Mouse (Mus musculus) forebrain, embryonic 16.5 days (tissue): ENCODE data around the gene Gria1. TPM values are rescaled to one million over a fixed set of nuclear protein-coding genes. Genes with fewer than 3 reads are reported as not detected.

Source experiments
- ATAC-seq: fragments of 200-750 bp; cut with Nextera tagmentation; 2 replicates; pipeline ENCODE4 v1.8.0; 2017; ENCODE audit warnings: mild to moderate bottlenecking, moderate library complexity
- H3K27ac ChIP-seq: fragments of 300-500 bp; sonication (generic); 2 replicates; pipeline ENCODE4 v1.5.1; 2014; ENCODE audit warnings: low read length, control low read depth
- H3K27me3 ChIP-seq: fragments of 300-500 bp; sonication (generic); replicated peaks from 2 replicates; pipeline ENCODE4 v1.6.1; 2014; ENCODE audit warnings: low read length; ENCODE audit not compliant: control insufficient read depth, insufficient read depth
- H3K36me3 ChIP-seq: fragments of 300-500 bp; sonication (generic); 2 replicates; pipeline ENCODE4 v1.6.1; 2014; ENCODE audit not compliant: control insufficient read depth, insufficient read depth
- H3K4me1 ChIP-seq: fragments of 300-500 bp; sonication (generic); replicated peaks from 2 replicates; pipeline ENCODE4 v1.6.1; 2014; ENCODE audit warnings: low read length; ENCODE audit not compliant: control insufficient read depth, insufficient read depth
- H3K4me2 ChIP-seq: fragments of 300-500 bp; sonication (generic); 2 replicates; pipeline ENCODE4 v1.6.1; 2014; ENCODE audit warnings: mild to moderate bottlenecking, low read length, control low read depth
- H3K4me3 ChIP-seq: fragments of 300-500 bp; sonication (generic); replicated peaks from 2 replicates; pipeline ENCODE4 v1.5.1; 2014; ENCODE audit warnings: mild to moderate bottlenecking, low read length, control low read depth
- H3K9ac ChIP-seq: fragments of 300-500 bp; sonication (generic); replicated peaks from 2 replicates; pipeline ENCODE4 v1.6.1; 2014; ENCODE audit warnings: low read depth, low read length, control low read depth
- H3K9me3 ChIP-seq: fragments of 300-500 bp; sonication (generic); 2 replicates; pipeline ENCODE4 v1.6.1; 2016; ENCODE audit warnings: low read length; ENCODE audit not compliant: control insufficient read depth
- WGBS: fragments of 180-500 bp; shearing (Covaris S2); extraction: QIAGEN DNeasy Blood & Tissue Kit; methylation state at CpG from one replicate; pipeline ENCODE4 v1.1.7; 2014; 5-methylcytosine and 5-hydroxymethylcytosine counted together
- polyA plus RNA-seq: library from polyadenylated mRNA; unstranded; fragments of >200 nt; fragmentation: Nextera tagmentation; extraction: Ambion mirVana; gene quantifications from 2 replicates; pipeline ENCODE4 v1.2.1, GENCODE M21; 2015

The Gria1 gene
- polyA plus RNA-seq, 1 experiment from 2014 or later = 75.1 TPM

DNA sequence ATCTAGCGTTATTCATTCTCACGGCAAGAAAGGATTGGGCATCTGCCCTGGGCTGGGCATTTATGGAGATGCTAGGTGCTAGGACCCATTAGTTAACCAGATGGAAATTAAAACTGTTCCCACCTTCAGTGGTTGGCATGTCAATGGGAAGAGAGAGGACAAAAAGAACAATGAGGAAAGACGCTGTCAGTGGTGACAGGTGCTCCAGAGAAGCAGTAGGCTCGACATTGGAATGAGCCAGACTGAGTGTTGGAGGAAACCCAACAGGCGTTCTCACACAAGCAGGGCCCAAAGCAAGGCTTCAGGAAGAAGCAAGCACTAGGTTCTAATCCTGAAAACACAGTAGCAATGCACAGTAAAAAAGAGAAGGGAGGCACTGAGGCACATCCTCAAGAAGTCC is 203.4 kb downstream of the Gria1 start:
- H3K36me3 ChIP-seq = no peaks in the 10 kb centered on the region
- WGBS = 63% methylated on average over 5 of the region's 5 CpGs
- H3K27me3 ChIP-seq = no peaks in the 10 kb centered on the region
- 0 out of 2 replicates have a peak, but pooled peaks cover 2% of the 10 kb centered on the region for H3K4me1 ChIP-seq
- no peak overlapping the region for H3K27ac ChIP-seq
- H3K9ac ChIP-seq = no peak overlapping the region
- 0 out of 2 replicates have a peak, but pooled peaks have one; percentile 12 for ATAC-seq
- no peak overlapping the region for H3K4me2 ChIP-seq
- no peak overlapping the region for H3K4me3 ChIP-seq
- no peaks in the 10 kb centered on the region for H3K9me3 ChIP-seq

DNA sequence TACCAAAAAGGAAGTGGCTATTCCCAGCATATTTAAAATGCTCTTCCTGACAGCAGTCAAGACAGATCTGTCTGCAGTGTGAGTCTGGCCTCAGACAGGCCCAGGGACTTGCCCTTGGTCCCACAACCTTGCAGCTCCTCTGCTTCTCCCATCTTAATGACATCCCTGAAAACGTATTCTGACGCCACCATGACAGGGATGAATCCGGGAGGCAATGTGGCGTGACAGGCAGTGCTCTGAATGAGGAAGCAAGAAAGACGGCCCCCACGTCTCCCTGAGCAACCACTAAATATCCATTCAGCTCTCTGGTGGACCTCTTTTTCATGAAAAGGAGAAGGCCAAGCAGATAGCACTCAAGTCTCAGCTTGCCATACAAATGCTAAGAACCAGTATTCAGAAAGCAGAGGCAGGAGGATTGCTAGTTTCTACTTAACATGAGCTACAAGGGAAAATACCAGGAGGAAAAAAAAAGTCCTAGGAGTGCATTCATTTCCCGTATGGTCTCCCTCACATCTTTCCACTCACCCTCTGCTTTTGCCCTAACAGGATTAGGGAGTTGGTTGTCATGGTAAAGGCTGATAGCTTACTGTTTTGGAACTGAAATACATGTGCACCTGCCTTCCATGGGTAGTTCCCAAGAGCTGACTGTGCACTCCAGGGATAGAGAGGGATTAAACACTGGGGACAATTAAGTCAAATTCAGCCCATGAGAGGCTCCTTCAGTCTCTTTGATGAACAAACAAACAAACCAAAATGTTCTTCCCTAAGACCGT is 211.8 kb downstream of the Gria1 start:
- H3K9me3 ChIP-seq = no peaks in the 10 kb centered on the region
- H3K27ac ChIP-seq = no peak overlapping the region
- H3K27me3 ChIP-seq = no peaks in the 10 kb centered on the region
- H3K4me2 ChIP-seq = no peak overlapping the region
- 0 out of 2 replicates have a peak, but pooled peaks cover 3% of the 10 kb centered on the region for H3K36me3 ChIP-seq
- no peak overlapping the region for H3K4me3 ChIP-seq
- H3K4me1 ChIP-seq = no peaks in the 10 kb centered on the region
- WGBS = 45% methylated on average over 8 of the region's 8 CpGs
- no peak for ATAC-seq
- H3K9ac ChIP-seq = no peak overlapping the region

DNA sequence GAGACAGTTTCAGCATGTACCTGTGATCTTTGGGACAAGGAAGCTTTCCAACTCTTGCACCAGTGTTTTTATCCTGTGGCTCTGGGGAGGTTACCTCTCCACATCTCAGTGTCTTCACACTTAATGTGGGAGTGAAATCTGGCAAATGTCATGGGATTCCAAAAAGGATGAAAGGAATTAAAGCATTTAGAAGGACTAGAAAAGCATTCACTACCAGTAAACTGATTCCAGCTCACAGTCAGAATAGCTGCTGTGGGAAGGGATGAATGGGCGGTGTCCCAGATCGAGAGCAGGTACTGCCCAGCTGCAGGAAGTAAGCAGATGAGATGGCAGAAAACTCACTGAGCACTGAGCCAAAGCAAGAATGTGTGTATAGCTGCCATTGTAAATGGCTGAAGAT is 224.3 kb downstream of the Gria1 start:
- Histone ChIP-seq H3K9ac (no peak overlapping the region), H3K27me3 (no peaks in the 10 kb centered on the region), H3K9me3 (no peaks in the 10 kb centered on the region), H3K4me2 (no peak overlapping the region), H3K4me1 (no peaks in the 10 kb centered on the region), H3K4me3 (no peak overlapping the region), H3K36me3 (no peaks in the 10 kb centered on the region), H3K27ac (no peak overlapping the region)
- 81% methylated on average over 2 of the region's 2 CpGs for WGBS
- no peak for ATAC-seq

DNA sequence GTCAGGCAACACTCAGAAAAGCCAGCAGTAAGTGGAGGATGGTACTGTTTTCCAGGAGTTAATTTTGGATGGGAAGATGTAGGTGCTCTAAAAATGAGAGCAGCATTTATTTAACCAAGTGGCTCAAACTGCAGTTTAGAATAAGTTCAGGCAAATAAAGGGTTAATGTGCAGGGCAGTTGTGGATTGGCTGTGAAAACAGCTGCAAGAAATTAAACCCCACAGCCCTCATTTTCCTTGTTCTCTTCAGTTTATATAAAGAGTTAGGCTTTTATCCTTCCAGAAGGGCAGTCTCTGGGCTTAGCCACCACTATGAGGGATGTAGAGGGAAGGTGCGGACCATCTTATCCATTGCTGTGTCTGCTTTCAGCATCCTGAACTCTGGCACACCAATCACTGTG is 225.2 kb downstream of the Gria1 start:
- Histone ChIP-seq H3K4me1 (no peaks in the 10 kb centered on the region), H3K9ac (no peak overlapping the region), H3K27ac (no peak overlapping the region), H3K4me2 (no peak overlapping the region), H3K27me3 (no peaks in the 10 kb centered on the region), H3K36me3 (no peaks in the 10 kb centered on the region), H3K9me3 (no peaks in the 10 kb centered on the region), H3K4me3 (no peak overlapping the region)
- 74% methylated on average over 1 of the region's 1 CpGs for WGBS
- no peak for ATAC-seq

DNA sequence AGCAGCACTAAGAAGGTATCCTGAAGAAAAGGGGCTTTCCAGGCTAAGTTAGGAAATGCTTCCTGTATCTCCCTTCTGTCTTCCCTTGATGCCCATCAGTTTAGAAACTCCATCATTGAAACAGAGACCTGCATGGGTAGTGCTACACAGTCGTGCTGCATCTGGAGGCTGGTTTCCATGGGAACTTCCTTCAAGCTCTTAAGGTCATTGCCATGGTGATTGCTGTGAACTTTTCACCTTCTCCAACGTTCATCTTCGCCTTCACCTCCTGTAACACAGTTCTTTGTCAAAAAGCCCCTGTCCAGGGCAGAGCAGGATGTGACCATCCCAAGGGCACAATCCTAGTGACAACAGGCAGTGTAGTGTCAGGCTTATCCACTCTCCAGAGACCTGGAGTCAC is 228.6 kb downstream of the Gria1 start:
- no peak overlapping the region for H3K9ac ChIP-seq
- no peak overlapping the region for H3K27ac ChIP-seq
- H3K4me2 ChIP-seq = no peak overlapping the region
- no peaks in the 10 kb centered on the region for H3K9me3 ChIP-seq
- H3K4me3 ChIP-seq = no peak overlapping the region
- 47% methylated on average over 3 of the region's 3 CpGs for WGBS
- no peak for ATAC-seq
- H3K27me3 ChIP-seq = no peaks in the 10 kb centered on the region
- no peaks in the 10 kb centered on the region for H3K4me1 ChIP-seq
- H3K36me3 ChIP-seq = no peaks in the 10 kb centered on the region

DNA sequence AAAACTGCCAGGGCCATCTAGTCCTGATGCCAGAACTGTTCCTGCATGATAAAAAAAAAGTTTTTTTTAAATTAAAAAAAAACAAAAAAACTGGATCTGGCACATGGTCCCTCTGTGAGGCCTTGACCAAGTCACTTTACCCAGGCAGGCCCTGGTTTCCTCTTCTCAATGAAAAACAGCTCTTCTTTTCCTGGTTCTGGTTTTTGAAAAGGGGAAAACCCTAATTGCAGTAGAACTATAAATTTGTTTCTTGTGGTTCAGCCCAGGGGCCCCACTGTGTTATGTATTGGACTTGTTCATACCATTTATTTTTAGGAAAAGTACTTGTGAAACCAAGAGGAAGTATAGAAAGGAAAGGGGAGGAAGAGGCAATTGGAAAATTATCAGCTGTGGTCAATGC is 232.6 kb downstream of the Gria1 start:
- no peak overlapping the region for H3K27ac ChIP-seq
- H3K36me3 ChIP-seq = no peaks in the 10 kb centered on the region
- no peaks in the 10 kb centered on the region for H3K27me3 ChIP-seq
- H3K4me2 ChIP-seq = no peak overlapping the region
- no peaks in the 10 kb centered on the region for H3K9me3 ChIP-seq
- no peak for ATAC-seq
- no peak overlapping the region for H3K9ac ChIP-seq
- H3K4me1 ChIP-seq = no peaks in the 10 kb centered on the region
- no peak overlapping the region for H3K4me3 ChIP-seq

DNA sequence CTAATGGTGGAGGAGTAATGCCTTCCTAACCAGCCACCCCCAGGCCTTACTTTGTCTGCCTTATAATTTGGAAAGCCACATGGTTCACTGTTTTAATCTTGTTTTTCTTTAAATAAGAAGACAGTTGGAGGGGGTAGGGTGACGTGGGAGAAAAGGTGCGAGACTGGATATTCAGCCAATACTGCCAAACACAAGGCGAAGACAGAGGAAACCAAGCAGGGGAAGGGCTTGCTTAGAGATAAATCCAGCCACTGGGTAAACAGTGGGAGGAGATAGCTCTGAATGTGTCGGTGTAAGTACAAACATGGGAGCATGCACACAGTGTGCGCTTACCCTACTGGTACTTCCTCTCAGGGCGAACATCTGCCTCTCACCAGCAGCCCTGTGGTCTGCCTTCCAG is 233.4 kb downstream of the Gria1 start:
- ATAC-seq = no peak
- Histone ChIP-seq H3K36me3 (no peaks in the 10 kb centered on the region), H3K9ac (no peak overlapping the region), H3K27me3 (no peaks in the 10 kb centered on the region), H3K27ac (no peak overlapping the region), H3K4me2 (no peak overlapping the region), H3K4me3 (no peak overlapping the region), H3K4me1 (no peaks in the 10 kb centered on the region), H3K9me3 (no peaks in the 10 kb centered on the region)
- 82% methylated on average over 6 of the region's 6 CpGs for WGBS

DNA sequence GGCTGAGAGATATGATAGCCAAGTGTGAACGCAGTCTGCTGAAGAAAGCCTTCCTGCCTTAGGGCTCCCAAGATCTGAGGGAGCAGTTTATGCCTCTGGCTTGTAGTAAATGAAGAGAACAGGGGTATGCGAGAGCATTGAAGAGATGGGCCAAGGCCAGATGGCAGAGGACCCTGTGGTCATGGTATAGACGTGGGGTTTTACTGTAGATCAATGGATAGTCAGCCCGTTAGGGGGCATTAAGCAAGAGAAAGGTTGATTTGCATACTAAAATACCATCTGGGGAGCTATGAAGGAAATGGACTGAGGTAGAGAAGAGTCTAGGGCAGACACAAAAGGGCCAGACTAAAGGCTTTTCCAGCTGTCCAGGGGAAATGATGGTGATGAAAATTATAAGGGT is 237.7 kb downstream of the Gria1 start:
- H3K27me3 ChIP-seq = no peaks in the 10 kb centered on the region
- H3K9ac ChIP-seq = no peak overlapping the region
- no peaks in the 10 kb centered on the region for H3K9me3 ChIP-seq
- no peak for ATAC-seq
- no peak overlapping the region for H3K4me3 ChIP-seq
- no peak overlapping the region for H3K4me2 ChIP-seq
- no peaks in the 10 kb centered on the region for H3K36me3 ChIP-seq
- 56% methylated on average over 4 of the region's 4 CpGs for WGBS
- no peak overlapping the region for H3K27ac ChIP-seq
- H3K4me1 ChIP-seq = no peaks in the 10 kb centered on the region

DNA sequence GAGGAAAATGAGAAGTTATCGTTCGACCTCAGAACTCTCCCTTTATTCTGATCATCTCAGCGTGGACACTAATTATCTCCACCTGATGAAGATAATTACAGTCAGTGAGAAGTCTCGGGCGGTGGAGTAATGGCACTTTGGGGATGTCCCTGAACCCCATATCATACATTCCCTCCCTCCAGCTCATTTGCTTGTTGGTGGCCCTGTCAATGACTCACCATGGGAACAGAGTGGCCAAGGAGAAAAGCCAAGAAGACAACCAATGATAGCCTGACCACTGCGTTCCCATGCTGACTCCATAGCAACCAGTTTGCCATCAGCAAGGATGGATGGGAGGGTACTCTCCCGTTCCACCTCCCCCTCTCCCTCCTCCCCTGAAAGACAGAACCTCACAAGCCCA is 238.9 kb downstream of the Gria1 start:
- no peak overlapping the region for H3K4me3 ChIP-seq
- ATAC-seq = no peak
- H3K4me1 ChIP-seq = no peaks in the 10 kb centered on the region
- H3K4me2 ChIP-seq = no peak overlapping the region
- WGBS = 69% methylated on average over 7 of the region's 7 CpGs
- H3K27me3 ChIP-seq = no peaks in the 10 kb centered on the region
- H3K36me3 ChIP-seq = no peaks in the 10 kb centered on the region
- H3K9ac ChIP-seq = no peak overlapping the region
- H3K9me3 ChIP-seq = no peaks in the 10 kb centered on the region
- H3K27ac ChIP-seq = no peak overlapping the region

DNA sequence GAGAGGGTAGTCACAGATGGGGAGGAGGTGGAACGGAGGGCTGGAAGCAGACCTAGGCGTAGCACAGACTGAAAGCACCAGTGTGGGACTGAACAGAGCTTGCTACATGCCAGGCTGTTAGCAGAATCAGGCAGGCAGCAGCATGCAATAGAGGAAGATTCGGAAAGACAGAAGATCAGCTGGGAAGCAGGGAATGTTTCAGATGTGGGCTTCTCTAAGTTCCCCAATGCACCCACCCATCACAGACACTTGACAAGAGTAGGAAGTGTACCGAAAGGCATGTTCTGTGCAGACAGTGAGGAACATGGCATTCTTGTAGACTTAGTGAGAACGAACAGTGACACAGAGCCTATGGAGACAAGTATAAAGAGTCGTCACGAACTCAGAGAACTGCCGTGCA is 260.5 kb downstream of the Gria1 start:
- ATAC-seq = no peak
- no peak overlapping the region for H3K4me3 ChIP-seq
- no peaks in the 10 kb centered on the region for H3K9me3 ChIP-seq
- H3K9ac ChIP-seq = no peak overlapping the region
- no peak overlapping the region for H3K4me2 ChIP-seq
- H3K4me1 ChIP-seq = no peaks in the 10 kb centered on the region
- no peak overlapping the region for H3K27ac ChIP-seq
- H3K27me3 ChIP-seq = no peaks in the 10 kb centered on the region
- WGBS = 83% methylated on average over 8 of the region's 8 CpGs
- no peaks in the 10 kb centered on the region for H3K36me3 ChIP-seq
